Mouse (Mus musculus) midbrain, postnatal 0 days (tissue): Measurements from ENCODE around the gene Mgat3. TPM values are rescaled to one million over a fixed set of nuclear protein-coding genes. Genes with fewer than 3 reads are reported as not detected.

ENCODE experiments used
- ATAC-seq: fragments of 200-750 bp; cut with Nextera tagmentation; 2 replicates; pipeline ENCODE4 v1.8.0; 2017; ENCODE audit warnings: moderate number of reproducible peaks, mild to moderate bottlenecking, moderate TSS enrichment, moderate library complexity; ENCODE audit not compliant: low FRiP score
- DNase-seq: peaks from one replicate; pipeline ENCODE4 v3.0.0-alpha.2; 2015; ENCODE audit warnings: low spot score
- H3K27ac ChIP-seq: fragments of 300-500 bp; sonication (generic); 2 replicates; pipeline ENCODE4 v1.5.1; 2014; ENCODE audit warnings: low read depth, mild to moderate bottlenecking, low read length, mixed read lengths
- H3K27me3 ChIP-seq: fragments of 300-500 bp; sonication (generic); 2 replicates; pipeline ENCODE4 v1.6.1; 2014; ENCODE audit warnings: low read length, control low read depth, mixed read lengths; ENCODE audit not compliant: insufficient read depth
- H3K36me3 ChIP-seq: fragments of 300-500 bp; sonication (generic); 2 replicates; pipeline ENCODE4 v1.6.1; 2014; ENCODE audit warnings: low read length, control low read depth, mixed read lengths; ENCODE audit not compliant: insufficient read depth
- H3K4me1 ChIP-seq: fragments of 300-500 bp; sonication (generic); 2 replicates; pipeline ENCODE4 v1.6.1; 2014; ENCODE audit warnings: mild to moderate bottlenecking, control low read depth, antibody characterized with exemption, low read length, mixed read lengths; ENCODE audit not compliant: insufficient read depth
- H3K4me2 ChIP-seq: fragments of 300-500 bp; sonication (generic); 2 replicates; pipeline ENCODE4 v1.6.1; 2014; ENCODE audit warnings: low read depth, mild to moderate bottlenecking, low read length, mixed read lengths; ENCODE audit not compliant: poor library complexity, severe bottlenecking
- H3K4me3 ChIP-seq: fragments of 300-500 bp; sonication (generic); 2 replicates; pipeline ENCODE4 v1.5.1; 2014; ENCODE audit warnings: low read depth, mild to moderate bottlenecking, low read length, moderate library complexity
- H3K9ac ChIP-seq: fragments of 300-500 bp; sonication (generic); replicated peaks from 2 replicates; pipeline ENCODE4 v1.6.1; 2014; ENCODE audit warnings: mild to moderate bottlenecking, low read length, moderate library complexity, mixed read lengths; ENCODE audit not compliant: poor library complexity, severe bottlenecking
- H3K9me3 ChIP-seq: fragments of 300-500 bp; sonication (generic); 2 replicates; pipeline ENCODE4 v1.6.1; 2016; ENCODE audit warnings: low read length, control low read depth
- CTCF ChIP-seq: IDR thresholded peaks from 2 replicates; pipeline ENCODE4 v1.5.1; 2016; ENCODE audit warnings: antibody characterized with exemption, mild to moderate bottlenecking
- WGBS: fragments of 180-500 bp; shearing (Covaris S2); extraction: QIAGEN DNeasy Blood & Tissue Kit; methylation state at CpG from one replicate; pipeline ENCODE4 v1.1.7; 2014; 5-methylcytosine and 5-hydroxymethylcytosine counted together
- polyA plus RNA-seq: library from polyadenylated mRNA; unstranded; fragments of >200 nt; fragmentation: Nextera tagmentation; extraction: Ambion mirVana; gene quantifications from 2 replicates; pipeline ENCODE4 v1.2.1, GENCODE M21; 2015
- total RNA-seq: library from RNA; depleted of rRNA; stranded (reverse); fragments of >200 nt; gene quantifications from 2 replicates; pipeline ENCODE4 v1.2.3, GENCODE M21; 2014

Mgat3 gene
- total and polyA plus RNA-seq, 2 experiments from 2014 or later = 13.3 to 101 TPM

DNA sequence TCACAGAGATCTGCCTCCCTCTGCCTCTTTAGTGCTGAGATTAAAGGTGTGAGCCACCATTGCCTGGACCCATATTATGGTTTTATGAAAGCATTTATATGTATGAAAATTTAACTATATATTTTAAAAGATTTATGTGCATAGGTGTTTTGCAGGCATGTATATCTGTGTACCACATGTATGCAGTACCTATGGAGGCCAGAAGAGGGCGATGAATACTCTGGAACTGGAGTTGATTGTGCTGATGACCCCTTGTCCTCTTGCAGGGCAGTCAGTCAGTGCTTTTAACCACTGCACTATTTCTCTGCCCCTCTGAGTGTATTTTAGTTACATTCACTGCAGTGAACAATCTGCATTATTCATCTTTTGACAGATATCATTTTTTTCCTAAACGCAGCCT is 52.3 kb downstream of the Mgat3 start:
- peak; percentile 80 for TF ChIP-seq CTCF
- DNase-seq (peak; percentile 55), ATAC-seq (no peak)
- no peak overlapping the region for H3K4me3 ChIP-seq
- no peak overlapping the region for H3K9ac ChIP-seq
- WGBS = 47% methylated on average over 2 of the region's 2 CpGs
- H3K4me2 ChIP-seq = no peak overlapping the region
- no peak overlapping the region for H3K27ac ChIP-seq
- no peaks in the 10 kb centered on the region for H3K27me3 ChIP-seq
- no peaks in the 10 kb centered on the region for H3K4me1 ChIP-seq
- H3K9me3 ChIP-seq = no peaks in the 10 kb centered on the region
- no peaks in the 10 kb centered on the region for H3K36me3 ChIP-seq

DNA sequence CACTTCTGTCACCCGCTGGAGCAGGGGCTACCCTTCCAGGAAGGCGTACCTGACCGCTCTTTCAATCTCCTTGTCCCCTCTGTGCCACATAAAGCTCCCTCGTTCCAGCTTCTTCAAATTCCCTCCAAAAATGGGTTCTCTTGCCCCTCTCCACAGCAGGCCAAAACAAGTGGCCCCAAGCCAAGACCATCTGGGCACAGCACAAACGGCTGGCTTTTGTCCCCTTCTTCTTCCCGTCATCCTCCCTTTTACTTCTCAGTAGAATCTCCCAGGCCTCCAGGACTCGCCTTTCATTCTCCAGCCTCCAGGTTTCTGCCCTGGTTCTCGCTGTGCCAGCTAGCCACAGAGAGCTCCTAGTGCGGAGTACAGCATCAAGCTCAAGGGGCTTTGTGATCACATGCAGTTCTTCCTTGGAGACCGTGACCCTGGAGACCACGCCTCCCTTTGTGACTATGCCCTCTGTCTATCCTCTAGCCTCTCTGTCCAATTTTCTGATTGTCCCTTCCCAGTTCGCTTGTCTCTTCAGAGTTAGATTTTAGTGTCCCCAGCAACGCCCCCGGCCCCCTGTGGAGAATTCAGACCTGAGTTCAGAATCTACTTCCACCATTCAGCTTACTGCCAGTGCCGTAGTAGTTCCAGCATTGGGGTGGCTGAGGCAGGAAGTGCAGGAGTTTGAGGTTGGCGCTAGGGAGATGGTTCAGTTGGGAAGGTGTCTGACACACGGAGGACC is 54.7 kb downstream of the Mgat3 start:
- Histone ChIP-seq H3K4me1 (no peaks in the 10 kb centered on the region), H3K36me3 (no peaks in the 10 kb centered on the region), H3K4me2 (no peak overlapping the region), H3K4me3 (no peak overlapping the region), H3K9me3 (no peaks in the 10 kb centered on the region), H3K27me3 (no peaks in the 10 kb centered on the region), H3K9ac (no peak overlapping the region), H3K27ac (no peak overlapping the region)
- TF ChIP-seq CTCF = no peak
- WGBS = 57% methylated on average over 17 of the region's 17 CpGs
- DNase-seq (peak; percentile 20), ATAC-seq (no peak)

DNA sequence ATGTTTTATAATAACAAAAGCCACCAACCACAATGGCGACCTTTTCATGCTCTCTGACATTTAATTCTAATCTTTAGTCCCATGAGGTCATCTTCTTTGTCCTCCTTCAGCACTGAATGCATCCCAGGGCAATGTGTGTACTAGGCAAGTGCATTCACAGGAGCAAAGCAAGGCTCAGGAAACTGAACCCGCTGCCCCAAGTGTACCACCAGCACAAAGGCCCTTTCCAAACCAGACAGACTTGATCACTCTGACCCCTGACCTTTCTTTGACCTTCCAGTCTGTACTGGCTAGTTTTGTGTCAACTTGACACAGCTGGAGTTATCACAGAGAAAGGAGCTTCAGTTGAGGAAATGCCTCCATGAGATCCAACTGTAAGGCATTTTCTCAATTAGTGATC is 58.8 kb downstream of the Mgat3 start:
- Histone ChIP-seq H3K4me1 (peaks cover 5% of the 10 kb centered on the region; the same call in 1 of the 2 replicates), H3K9ac (no peak overlapping the region), H3K36me3 (peaks cover 12% of the 10 kb centered on the region), H3K27ac (no peak overlapping the region), H3K9me3 (no peaks in the 10 kb centered on the region), H3K27me3 (no peaks in the 10 kb centered on the region), H3K4me3 (no peak overlapping the region), H3K4me2 (no peak overlapping the region)
- no peak for DNase-seq
- ATAC-seq = no peak
- no peak for TF ChIP-seq CTCF
- 20% methylated on average over 2 of the region's 2 CpGs for WGBS

DNA sequence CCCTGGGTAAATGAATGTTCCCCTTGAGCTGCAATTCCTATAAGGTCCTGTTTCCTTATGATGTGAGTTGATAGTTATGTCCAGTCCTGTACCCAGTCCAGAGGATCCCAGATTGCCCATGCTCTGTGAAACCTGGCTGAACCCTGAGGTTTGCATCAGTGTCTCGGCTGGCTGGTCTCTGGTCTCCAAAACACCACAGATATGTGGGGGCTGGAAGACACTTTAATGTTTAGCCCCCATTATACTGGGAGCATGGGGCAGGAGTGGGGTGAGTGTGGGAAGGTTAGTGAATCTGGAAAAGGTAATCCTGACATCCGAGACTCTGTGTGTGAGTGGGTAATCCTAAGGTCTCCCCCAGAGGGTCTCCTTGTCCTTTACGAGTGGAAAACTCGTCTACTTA is 59.5 kb downstream of the Mgat3 start:
- no peak for ATAC-seq

DNA sequence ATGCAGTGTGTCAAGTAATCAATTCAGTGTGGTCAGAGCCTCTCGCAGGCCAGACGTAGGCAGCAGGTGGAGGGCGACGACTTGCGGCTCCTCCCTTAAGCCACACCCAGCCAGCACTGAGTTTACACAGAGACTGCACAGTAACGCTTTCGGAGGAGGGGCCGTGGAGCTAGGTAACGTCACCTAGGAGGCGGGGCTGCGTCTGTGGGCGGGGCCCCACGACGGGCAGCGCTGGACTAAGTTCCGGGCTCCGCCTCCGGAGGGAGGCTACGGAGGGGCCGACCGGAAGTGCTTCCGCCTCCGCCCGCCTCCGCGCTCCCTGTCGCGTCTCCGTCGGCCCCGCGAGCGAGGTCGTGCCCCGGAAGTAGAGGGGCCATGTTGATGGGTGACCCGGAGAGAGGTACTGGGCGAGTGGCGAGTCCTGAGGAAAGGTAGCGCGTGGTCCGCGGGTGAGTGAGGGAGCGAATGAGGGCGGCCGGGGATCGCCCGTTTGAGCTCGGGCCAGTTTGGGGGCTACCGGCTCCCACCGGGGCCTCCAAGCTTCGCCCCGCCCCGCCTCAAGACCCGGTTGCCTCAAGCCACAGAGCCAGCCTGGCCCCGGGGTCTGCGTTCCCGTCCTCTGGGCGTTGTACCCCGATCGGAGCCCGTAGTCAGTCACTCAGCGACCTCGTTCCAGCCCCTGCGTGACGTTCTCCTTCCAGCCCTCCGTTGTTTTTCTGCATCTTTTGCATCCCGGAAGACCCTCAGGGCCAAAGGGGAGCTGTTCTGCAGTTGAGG is 60.4 kb downstream of the Mgat3 start, which contains the start of gene Mief1:
Mief1 (plus strand) TSS at position 286 of the 777 bp plus-strand sequence.
- peaks cover 5% of the 10 kb centered on the region; the same call in 1 of the 2 replicates for H3K4me1 ChIP-seq
- peak; percentile 46 for TF ChIP-seq CTCF
- no peaks in the 10 kb centered on the region for H3K27me3 ChIP-seq
- peak within 1 kb of the TSS; percentile 78 for H3K27ac ChIP-seq
- ATAC-seq (peak; percentile 94), DNase-seq (peak; percentile 97)
- peak within 1 kb of the TSS; percentile 77 for H3K9ac ChIP-seq
- H3K9me3 ChIP-seq = no peaks in the 10 kb centered on the region
- H3K4me2 ChIP-seq = peak within 1 kb of the TSS; percentile 92
- WGBS = 1% methylated on average over 58 of the region's 67 CpGs
- H3K36me3 ChIP-seq = peaks cover 18% of the 10 kb centered on the region
- peak within 1 kb of the TSS; percentile 83 for H3K4me3 ChIP-seq

More for the DNA sequence above, 59.5 kb downstream of the Mgat3 start:
- H3K9me3 ChIP-seq = no peaks in the 10 kb centered on the region
- no peak for DNase-seq
- H3K9ac ChIP-seq = no peak overlapping the region
- peaks cover 5% of the 10 kb centered on the region; the same call in 1 of the 2 replicates for H3K4me1 ChIP-seq
- H3K4me2 ChIP-seq = no peak overlapping the region
- no peak for TF ChIP-seq CTCF
- WGBS = 53% methylated on average over 4 of the region's 4 CpGs
- peak overlapping the region; percentile 78 for H3K27ac ChIP-seq
- H3K27me3 ChIP-seq = no peaks in the 10 kb centered on the region
- peaks cover 12% of the 10 kb centered on the region for H3K36me3 ChIP-seq
- no peak overlapping the region for H3K4me3 ChIP-seq

DNA sequence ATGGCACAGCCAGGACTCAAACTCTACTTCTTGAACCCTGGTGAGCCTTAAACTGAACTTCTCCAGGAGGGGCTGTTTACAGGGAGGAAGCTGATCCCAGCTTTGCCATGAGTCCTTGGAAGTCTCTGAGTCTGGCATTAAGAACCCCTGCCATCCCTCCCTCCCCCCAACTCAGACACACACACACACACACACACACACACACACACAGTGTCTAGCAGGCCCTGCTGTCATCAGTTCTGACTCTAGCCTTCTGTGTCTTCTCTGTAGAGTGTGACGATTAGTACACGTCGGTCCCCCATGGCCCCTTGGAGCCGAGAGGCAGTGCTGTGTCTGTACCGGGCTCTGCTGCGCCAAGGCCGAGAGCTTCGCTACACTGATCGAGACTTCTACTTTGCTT is 62.0 kb downstream of the Mgat3 start, which contains the start of gene AC140267.1:
AC140267.1 (plus strand) TSS at position 301 of the 400 bp plus-strand sequence.
- peaks cover 24% of the 10 kb centered on the region for H3K36me3 ChIP-seq
- TF ChIP-seq CTCF = no peak
- H3K4me2 ChIP-seq = peak within 1 kb of the TSS; percentile 92
- DNase-seq (no peak), ATAC-seq (no peak)
- no peaks in the 10 kb centered on the region for H3K9me3 ChIP-seq
- H3K9ac ChIP-seq = peak within 1 kb of the TSS; percentile 77; the same call in 1 of the 2 replicates
- 94% methylated on average over 9 of the region's 9 CpGs for WGBS
- peak within 1 kb of the TSS; percentile 83 for H3K4me3 ChIP-seq
- no peaks in the 10 kb centered on the region for H3K27me3 ChIP-seq
- H3K4me1 ChIP-seq = peaks cover 5% of the 10 kb centered on the region; the same call in 1 of the 2 replicates
- H3K27ac ChIP-seq = peak within 1 kb of the TSS; percentile 78; the same call in 1 of the 2 replicates
